Mouse (Mus musculus): ENCODE measurements around the gene Stub1. TPM values are rescaled to one million over a fixed set of nuclear protein-coding genes. Genes with fewer than 3 reads are reported as not detected.

The Stub1 gene
- total RNA-seq, 2 experiments from 2014 or later = 15.0 to 18.8 TPM

- ATAC-seq (replicated peaks; ENCODE audit: low FRiP score, poor library complexity, severe bottlenecking) = no peak
Measured at GRCm38 (mm10) chr17:25839455-25840235, 6.4 kb upstream of the Stub1 start.

DNA sequence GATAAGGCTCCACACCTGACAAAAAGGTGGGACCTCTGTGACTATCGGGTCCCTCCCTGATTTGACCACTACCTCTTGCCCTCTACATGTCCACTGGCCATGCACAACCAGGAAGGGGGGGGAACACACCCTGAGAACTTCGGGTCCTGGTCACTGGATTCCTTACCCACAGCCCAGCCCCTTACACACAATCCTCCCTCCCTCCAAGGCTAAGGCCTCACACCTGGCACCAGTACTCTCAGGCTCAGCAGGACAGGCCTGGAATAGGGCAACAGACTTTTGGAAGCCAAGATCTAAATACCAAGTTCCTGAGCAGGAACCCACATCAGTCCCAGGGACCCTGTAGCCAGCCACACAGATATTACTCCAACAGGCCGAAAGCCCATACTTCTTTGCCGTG is 5.7 kb upstream of the Stub1 start:
- no peak for ATAC-seq (replicated peaks; ENCODE audit: low FRiP score, poor library complexity, severe bottlenecking)

DNA sequence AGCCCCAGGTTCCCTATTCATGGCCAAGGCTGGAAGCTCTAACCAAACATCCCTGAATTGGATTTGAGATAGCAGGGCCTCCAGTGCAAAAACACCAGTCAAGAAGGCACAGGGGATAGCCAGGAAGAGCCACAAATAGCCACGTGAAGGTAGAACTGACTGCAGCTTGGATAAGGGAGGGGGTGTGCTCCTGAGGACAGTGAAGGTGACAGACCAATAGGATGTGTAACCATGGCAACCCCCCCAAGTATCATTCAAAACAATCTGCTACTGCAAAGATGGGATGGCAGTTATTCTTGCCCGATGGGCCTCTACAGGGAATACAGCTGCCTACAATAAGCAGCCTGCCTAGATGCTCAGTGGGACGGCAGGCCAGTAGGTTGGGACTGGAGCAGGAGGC is 4.3 kb upstream of the Stub1 start:
- ATAC-seq (replicated peaks; ENCODE audit: low FRiP score, poor library complexity, severe bottlenecking) = no peak

- ATAC-seq (replicated peaks; ENCODE audit: low FRiP score, poor library complexity, severe bottlenecking) = no peak
Measured at GRCm38 (mm10) chr17:25837076-25837410, 3.8 kb upstream of the Stub1 start, which contains the start of gene Rhbdl1. Gene Rhbdl1, minus strand, starts transcription at chr17:25837295.

DNA sequence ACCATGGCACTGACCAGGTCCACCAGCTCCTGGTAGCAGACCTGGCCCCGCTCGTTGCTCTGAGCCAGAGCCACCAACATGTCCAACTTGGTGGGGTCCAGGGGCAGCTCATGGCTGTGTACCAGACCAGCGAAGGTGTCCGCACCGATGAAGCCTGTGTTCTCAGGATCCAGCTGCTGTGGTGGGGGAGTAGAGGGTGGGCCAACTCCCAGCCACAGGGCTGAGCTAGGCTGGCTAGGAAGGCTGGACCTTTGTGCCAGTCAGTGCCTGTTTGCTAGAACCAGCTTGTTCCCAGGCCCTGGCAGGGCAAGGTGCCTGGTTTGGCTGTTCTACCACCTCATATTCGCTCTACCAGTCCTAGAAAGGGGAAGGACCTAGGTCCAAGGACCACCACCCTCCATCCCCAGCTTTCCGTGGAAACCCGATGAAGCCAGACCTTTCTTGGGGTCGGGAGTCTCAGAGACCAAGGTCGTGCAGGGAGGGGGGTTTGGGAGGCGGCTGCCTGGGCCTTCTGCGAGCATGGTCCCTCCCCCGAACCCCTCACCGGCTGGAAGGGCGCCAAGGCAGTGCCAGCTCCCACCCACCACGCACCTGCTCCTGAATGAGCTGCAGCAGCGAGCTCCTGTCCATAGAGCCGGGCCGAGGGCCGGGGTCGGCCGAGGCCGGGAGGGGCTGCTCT is 3.3 kb upstream of the Stub1 start:
- no peak for ATAC-seq (replicated peaks; ENCODE audit: low FRiP score, poor library complexity, severe bottlenecking)

DNA sequence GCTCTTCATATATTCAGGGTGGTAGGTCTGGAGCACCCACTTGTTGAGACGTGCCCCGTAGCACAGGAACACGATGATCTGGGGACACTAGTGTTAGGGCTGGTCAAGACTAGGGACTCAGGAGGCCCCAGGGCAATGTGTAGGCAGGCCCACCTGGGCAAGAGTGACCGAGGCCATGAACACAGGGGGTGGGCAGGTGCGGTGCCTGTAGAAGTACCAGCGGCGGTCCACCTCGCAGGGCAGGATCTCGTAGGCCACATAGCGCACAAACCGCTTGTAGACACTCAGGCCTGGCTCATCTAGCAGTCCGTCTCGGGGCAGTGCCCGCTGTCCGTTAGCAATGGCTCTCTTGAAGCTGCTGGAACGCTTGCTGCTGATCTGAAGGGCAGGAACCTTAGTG is 2.6 kb upstream of the Stub1 start:
- ATAC-seq (replicated peaks; ENCODE audit: low FRiP score, poor library complexity, severe bottlenecking) = no peak

GRCm38 (mm10) chr17:25835301-25835700 is 2.1 kb upstream of the Stub1 start:
- ATAC-seq (replicated peaks; ENCODE audit: low FRiP score, poor library complexity, severe bottlenecking) = no peak

DNA sequence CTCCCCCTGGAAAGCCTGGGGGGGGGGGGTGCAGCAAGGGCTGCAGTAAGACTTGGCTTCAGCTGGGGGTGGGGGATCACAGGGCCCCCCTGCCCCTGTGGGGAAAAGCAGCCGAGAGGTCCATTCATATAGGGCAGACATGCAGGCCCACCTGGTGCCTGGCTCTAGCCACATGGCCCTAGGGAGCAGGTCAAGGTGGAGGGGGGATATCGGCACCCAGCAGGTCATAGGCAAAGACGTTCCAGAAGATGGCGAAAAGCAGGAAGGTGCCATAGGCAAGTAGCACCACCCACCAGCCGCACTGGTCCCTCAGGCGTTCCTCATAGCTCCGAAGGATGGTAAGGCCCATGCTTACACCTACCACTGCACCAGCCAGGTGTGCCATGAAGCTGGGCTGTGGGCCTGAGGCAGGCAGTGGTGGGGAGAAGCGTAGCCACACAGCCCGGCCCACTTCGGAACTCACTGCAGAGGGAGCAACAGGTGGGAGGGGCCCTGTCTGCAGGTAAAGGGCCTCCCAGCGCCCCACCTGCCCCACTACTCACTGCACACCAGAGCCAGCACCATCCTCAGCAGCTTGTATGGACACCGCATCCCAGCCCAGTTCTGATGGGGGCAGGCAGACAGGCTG is 1.5 kb upstream of the Stub1 start:
- no peak for ATAC-seq (replicated peaks; ENCODE audit: low FRiP score, poor library complexity, severe bottlenecking)

- ATAC-seq (replicated peaks; ENCODE audit: low FRiP score, poor library complexity, severe bottlenecking) = no peak
Measured at GRCm38 (mm10) chr17:25833961-25834594, 874 bp upstream of the Stub1 start.

DNA sequence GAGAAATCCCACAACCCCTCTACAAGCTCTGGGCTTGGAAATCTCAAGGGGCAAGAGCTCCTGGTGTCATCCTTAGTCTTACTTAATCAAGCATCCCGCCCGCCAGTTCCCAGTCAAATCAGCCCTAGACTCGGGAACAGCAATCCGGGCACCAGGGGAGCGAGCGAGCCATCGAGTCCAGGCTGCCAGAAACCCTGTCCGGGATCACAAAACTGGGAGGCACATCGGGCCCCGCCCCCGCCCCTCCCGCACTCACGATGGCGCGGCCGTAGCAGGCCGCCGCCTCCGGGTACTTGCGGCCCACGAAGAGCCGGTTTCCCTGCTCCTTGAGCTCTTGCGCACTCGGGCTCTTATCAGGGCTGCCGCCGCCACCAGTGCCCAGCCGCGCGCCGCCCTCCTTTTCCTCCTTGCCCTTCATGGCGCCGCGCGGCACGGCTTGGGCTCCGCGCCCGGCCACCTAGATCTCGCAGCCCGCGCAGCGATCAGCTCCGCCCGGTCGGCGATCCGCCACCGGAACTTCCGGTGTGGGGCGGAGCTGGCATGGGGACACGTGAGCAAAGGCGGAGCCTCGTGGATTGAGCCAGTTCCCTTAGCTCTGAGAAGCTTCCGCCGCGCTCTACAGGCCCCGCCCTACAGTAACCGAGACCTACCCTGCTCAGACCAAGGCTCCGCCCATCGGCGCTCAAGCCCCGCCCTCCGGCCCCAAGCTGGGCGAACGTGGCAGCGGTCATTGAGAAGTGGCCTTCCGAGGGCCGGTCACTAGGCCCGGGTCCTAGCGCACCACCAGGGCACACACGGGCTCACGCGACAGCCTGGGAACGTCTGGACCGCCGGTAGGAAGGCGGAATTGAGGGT is 541 bp downstream of the Stub1 start:
- ATAC-seq (replicated peaks; ENCODE audit: low FRiP score, poor library complexity, severe bottlenecking) = peak; percentile 80

GRCm38 (mm10) chr17:25831451-25832281 is 1.5 kb downstream of the Stub1 start:
- no peak for ATAC-seq (replicated peaks; ENCODE audit: low FRiP score, poor library complexity, severe bottlenecking)

DNA sequence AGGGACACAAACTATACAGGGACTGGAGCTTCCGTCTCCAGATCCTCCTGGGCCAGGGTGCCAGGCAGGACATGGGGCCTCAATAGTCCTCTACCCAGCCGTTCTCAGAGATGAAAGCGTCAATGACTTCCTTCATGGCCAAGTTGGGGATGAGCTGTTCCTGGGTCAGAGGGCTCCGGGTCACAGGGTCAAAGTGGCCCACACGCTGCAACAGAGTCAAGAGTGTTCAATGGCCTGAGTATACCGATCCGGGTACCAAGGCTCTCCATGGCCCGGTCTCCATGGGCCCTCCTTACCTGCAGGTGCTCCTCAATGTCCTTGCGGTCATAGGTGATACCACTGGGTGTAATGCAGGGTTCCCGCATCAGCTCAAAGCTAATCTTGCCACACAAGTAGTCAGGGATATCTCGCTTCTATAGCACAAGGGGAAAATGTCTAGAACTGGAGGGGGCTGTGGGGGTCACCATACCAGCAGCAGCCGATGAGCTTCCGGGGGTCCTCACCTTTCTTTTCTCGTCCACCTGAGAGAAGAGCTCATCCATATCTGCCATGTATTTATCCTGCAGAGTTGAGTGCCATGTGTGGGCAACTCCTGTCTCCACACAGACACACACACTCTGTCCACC is 2.3 kb downstream of the Stub1 start:
- no peak for ATAC-seq (replicated peaks; ENCODE audit: low FRiP score, poor library complexity, severe bottlenecking)

DNA sequence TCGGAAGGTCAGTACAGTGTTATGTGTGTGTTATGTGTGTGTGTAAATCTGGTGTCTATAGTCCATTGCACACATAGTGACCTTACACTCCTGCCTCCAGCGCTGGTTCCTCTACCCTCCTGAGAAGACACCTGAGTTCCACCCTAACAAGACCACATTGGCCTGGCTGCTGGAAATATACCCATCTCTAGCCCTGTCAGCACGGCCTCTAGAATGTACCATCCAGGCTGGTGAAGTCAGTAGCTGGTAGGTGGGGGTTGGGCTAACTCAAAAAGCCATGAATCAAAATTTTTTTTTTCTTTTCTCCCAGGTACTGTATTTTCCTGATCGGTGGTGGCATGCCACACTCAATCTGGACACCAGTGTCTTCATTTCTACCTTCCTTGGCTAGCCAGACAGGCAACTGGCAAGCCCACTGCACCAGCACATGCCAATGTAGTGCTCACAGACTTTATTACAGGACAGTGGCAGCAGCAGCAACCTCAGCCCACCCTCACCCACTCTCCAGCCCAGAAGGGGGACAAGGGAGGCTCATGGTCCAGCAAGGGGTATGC is 2.9 kb downstream of the Stub1 start:
- no peak for ATAC-seq (replicated peaks; ENCODE audit: low FRiP score, poor library complexity, severe bottlenecking)

DNA sequence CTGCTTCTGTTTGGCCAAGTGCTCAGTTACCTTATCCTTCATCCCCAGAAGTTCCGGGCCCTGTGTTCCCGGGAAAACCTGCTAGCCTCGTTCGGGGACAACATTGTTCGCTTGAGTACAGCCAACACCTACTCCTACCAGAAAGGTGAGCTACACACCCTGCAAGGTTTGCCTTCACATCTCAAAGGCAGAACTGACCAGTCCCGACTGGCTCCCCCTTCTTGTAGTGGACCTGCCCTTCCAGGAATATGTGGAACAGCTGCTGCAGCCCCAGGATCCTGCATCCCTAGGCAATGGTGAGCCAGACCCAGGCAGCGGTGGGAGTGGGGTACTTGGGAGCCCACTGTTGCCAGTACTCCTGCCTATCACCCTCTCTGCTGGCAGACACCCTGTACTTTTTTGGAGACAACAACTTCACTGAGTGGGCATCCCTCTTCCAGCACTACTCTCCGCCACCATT is 3.6 kb downstream of the Stub1 start:
- no peak for ATAC-seq (replicated peaks; ENCODE audit: low FRiP score, poor library complexity, severe bottlenecking)

DNA sequence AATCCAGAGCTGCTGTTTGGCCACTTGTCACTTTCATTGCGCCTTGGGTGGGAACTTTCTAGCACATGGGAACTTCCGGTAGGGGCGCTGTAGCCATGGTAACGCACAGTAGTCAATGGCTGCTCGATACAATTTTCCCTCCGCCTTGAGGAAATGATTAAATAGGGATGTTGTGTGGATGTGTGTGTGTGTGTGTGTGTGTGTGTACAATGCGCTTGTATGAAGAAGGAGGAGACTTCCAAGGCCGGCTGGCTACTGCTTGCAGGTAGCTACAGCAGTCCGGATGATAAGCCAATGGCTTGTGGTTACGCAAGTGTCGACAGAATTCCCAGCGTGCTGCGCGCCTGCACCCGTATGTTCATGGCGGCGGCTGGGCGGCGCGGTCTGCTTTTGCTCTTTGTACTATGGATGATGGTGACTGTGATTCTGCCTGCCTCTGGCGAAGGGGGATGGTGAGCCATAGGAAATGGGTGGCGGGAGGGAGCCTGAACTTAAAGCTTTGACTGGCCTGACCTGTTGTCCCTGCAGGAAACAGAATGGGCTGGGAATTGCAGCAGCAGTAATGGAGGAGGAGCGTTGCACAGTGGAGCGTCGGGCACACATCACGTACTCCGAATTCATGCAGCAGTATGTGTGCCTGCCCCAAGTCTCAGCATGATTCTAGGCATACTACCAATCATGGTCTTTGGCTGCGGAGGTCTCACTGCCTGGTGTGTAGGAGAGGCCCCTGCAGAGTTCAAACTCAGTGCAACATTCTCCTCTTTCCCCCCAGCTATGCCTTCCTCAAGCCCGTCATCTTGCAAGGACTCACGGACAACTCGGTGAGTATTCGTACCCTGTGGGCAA is 4.3 kb downstream of the Stub1 start, which contains the start of gene Jmjd8:
Jmjd8 (plus strand) TSS at position 156 of the 846 bp plus-strand sequence.
- ATAC-seq (replicated peaks; ENCODE audit: low FRiP score, poor library complexity, severe bottlenecking) = peak; percentile 50

DNA sequence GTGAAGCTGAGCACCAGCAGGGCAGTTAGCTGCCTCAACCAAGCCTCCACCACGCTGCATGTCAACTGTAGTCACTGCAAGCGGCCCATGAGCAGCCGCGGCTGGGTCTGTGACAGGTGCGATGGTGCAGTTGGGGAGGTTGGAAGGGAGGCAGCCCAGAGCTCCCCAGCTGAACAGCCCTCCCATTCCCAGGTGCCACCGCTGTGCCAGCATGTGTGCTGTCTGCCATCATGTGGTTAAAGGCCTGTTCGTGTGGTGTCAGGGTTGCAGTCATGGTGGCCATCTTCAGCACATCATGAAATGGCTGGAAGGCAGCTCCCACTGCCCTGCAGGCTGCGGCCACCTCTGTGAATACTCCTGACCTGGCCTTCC is 5.0 kb downstream of the Stub1 start:
- ATAC-seq (replicated peaks; ENCODE audit: low FRiP score, poor library complexity, severe bottlenecking) = no peak

DNA sequence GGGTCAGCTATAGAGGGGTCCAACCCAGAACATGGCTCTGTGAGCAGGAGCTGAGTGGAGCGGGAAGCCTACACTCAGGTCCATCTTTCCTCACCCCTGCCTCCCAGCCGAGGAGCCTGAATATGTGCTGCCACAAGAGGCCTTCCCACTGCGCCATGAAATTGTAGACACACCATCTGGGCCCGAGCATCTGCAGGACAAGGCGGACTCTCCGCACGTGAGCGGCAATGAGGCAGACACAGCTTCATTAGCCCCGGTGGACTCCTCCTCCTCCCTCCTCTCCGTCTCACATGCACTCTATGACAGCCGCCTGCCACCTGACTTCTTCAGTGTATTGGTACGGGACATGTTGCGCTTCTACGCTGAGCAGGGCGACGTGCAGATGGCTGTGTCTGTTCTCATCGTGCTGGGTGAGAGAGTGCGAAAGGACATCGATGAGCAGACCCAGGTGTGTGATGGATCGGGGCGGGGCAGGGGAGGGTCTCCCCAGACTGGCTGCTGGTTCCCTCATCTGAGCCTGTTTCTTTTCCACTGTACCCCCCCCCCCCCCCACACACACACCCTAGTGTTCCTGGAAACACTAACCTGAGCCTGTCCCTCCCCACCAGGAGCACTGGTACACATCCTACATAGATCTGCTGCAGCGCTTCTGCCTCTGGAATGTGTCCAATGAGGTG is 5.5 kb downstream of the Stub1 start:
- ATAC-seq (replicated peaks; ENCODE audit: low FRiP score, poor library complexity, severe bottlenecking) = no peak
